Mouse (Mus musculus) mesoderm, embryonic 11.5 days (tissue): Measurements from ENCODE around the gene Prkch.

Source experiments
- DNase-seq: peaks from one replicate; pipeline ENCODE4 v3.0.0-alpha.2; 2012; ENCODE audit warnings: low read depth, low spot score

The Prkch gene

DNA sequence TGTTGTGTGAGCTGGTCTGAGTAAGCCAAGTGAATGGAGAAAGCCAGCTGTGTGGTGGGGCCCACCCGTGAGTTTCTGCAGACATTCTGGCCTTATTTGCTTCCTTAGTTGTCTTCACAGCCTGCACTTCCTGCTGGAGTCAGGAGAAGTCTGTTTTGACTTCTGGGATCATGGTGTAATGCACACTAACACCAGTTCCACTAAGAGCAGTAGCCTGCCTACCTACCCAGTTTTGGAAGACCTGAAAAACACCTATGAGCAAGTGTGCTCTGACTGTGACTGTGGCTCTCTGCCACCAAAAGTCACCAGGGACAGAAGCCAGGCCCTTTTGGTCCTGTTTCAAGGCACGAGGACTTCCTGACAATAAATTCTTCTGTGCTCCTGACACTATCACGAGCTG is 216.3 kb downstream of the Prkch start:
- DNase-seq: no peak

DNA sequence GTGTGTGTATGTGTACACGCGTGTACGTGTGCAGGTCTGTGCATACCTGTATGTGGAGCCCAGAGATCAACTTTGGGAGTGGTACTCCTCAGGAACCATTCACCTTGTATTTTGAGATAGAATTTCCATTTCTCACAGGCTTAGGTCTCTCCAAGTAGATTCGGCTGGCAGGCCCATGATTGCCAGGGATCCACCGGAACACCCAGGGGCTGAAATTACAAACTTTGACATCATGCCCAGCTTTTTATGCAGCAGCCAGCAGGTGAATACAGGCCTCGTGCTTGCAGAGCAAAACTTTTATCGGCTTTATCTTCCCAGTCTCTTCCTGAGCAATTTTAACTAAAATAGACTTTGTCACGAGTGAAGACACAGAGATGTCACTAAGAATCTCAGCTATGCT is 217.2 kb downstream of the Prkch start:
- DNase-seq: no peak

DNA sequence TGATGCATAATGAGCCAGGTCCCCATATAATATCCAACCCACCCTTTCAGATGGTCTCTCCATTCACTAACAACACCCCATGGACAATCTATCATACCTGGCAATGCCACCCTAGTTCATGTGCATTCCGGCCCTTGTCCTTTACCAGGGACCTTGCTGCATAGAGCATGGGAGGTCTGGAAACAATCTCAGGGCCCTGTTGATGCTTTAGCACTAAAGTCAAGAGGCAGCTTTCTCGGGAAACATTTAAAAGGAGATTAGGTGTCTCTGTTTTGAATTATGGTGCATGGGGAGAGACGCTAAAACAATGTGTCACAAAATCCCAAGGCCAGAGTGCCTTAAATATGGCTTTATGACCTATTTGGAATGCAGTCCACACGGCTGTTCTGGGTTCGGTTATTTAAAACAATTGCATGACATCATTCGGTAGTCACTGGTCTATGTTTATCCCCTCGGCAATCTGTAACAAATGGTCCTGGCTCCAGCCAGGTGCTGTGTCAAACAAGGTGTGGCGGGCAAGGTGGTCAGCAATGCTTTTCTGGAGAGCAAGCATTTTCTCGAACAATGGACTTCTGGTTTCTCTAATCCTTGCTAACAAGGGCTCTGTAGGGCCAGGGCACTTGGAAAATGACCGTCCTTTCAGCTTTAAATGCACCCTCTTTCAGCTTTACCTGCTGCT is 217.9 kb downstream of the Prkch start:
- no peak for DNase-seq

DNA sequence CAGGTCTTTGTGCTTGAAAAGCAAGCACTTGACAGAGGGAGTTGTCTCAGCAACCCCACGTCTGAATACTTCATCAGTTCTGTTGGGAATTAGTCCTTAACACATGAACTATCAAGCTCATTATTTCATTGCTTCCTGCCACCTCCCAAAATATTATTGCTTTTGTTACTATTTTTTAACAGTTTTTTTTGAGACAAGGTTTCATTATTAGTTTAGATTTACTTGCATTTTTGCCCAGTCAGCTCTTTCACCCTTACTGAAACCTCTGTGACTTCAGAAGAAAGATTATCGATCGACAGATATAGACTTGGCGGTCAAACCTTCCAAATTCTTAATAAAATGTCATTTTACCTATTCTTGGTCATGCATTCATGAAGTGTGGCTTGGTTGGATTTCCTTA is 219.3 kb downstream of the Prkch start:
- DNase-seq: no peak

DNA sequence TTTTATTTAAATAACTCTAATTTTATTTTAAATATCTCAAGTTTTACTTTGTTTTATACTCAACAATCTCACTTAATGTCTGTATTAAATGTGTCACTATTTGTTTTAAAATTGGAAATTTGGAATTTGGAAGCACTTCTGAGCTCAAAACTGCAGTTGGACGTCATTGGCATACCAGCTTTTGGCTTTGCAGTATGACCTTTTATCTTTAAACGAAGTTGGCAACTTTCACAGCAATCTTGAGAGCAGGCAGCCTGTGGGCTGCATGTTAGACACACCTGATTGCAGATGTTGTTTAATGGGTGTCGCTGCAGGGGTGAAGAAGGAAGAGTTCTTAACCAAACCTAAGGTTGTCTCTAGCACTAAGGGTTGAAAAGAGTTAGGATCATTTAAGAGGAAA is 220.9 kb downstream of the Prkch start:
- no peak for DNase-seq

DNA sequence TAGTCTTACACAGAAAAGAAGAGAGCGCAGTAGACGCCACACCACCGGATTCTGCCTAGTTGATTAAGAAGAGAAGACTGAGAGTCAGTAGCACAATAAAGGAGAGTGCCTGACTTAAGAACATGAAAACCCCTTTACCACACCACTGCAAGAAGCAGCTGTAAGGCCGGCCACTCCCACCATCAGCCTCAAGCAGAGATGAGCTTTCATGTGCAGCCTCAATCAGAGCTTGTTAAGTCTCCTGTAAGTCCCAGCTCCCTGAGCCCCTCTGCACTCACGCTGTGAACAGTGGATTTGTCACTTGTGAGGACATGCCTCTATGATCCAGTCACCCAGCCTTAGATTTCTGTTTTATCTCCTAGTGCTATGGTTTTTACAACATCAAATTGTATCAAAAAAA is 221.4 kb downstream of the Prkch start:
- no peak for DNase-seq

DNA sequence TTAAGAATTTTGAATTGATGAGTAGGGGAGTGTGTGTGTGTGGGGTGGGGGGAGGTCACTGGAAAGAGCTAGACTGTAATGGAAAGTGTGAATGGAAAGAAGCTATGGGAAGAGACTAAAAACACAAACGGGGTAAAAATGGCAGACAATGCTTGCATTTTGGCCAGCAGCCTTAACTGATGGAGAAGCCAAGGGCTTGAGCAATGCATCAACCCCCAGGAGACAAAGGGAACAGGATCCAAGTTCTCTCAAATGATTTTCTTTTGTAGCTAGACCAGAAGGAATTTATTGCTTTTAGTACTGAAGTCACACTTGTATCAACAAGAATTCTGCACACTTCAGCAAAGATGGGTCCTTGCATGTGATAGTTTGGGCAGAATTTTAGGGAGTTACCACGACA is 222.6 kb downstream of the Prkch start:
- no peak for DNase-seq

DNA sequence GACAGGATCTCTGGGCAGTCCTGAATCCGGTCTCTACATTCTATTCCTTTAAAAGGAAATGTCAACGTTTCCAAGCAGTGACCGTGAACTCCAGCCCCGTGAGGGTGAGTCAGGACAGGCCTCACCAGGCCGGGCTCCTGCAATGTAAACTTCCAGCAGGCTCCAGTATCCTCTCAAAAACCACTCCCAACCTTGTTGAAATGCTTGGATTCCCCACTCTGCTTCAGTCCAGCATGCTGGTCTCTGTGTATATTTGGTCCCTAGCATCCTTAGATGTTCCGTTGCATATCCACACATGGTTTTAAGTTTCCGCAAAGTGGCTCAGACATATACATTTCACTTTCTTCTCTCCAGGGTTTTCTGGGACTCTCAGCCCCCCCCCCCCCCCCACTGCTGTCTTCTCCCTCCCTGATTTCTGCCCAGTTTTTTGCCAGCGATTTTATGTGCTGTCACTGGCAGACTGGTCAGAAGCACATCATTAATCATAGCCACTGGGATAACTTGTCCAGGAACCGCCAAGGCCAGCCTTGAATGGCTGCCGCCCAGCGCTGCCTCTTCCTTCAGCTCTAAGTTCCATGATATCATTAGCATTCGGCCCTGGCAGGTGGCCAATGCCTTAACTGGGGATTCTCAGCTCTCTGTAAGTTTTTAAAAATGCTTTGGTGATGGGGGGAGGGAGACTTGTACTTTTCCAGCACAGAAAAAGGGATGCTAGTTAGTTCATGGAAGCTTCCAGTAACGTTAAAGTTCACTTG is 225.6 kb downstream of the Prkch start:
- DNase-seq: peak; percentile 61

DNA sequence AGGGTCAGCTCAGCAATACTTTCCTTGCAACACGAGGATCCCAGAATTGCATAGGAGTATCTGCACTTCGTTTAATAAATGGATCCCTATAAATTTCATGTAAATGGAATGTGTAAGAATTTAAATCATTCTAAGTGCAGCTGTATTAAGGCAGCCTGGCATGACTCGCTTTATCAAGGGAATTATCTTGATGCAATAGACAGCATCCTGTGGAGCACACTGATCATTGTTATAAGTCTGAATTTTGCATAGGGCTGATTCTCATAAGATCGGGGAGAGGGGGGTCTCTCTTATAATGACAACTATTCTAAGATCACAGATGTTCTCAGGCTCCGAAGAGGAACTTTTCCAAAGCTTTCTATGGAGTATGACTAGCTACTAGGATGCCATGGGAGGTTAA is 226.3 kb downstream of the Prkch start:
- DNase-seq: no peak

DNA sequence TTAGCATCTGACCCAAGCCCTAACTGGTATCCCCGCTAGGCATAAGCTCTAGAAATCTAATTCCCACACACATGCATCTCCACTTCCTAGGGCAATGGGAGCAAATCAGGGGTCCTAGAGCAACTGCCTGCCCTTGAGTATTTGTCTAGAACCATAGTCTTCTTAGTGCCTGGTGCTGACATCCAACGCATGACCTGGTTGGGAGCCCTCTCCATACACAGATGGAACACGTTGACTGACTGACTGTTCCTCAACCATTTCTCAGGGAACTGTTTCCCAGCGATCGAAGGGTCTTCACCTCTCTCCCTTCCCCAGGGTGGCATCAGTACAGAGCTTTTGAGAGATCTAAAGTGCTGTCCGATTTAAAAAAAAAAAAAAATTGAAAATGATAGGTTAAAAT is 227.6 kb downstream of the Prkch start:
- DNase-seq: no peak

DNA sequence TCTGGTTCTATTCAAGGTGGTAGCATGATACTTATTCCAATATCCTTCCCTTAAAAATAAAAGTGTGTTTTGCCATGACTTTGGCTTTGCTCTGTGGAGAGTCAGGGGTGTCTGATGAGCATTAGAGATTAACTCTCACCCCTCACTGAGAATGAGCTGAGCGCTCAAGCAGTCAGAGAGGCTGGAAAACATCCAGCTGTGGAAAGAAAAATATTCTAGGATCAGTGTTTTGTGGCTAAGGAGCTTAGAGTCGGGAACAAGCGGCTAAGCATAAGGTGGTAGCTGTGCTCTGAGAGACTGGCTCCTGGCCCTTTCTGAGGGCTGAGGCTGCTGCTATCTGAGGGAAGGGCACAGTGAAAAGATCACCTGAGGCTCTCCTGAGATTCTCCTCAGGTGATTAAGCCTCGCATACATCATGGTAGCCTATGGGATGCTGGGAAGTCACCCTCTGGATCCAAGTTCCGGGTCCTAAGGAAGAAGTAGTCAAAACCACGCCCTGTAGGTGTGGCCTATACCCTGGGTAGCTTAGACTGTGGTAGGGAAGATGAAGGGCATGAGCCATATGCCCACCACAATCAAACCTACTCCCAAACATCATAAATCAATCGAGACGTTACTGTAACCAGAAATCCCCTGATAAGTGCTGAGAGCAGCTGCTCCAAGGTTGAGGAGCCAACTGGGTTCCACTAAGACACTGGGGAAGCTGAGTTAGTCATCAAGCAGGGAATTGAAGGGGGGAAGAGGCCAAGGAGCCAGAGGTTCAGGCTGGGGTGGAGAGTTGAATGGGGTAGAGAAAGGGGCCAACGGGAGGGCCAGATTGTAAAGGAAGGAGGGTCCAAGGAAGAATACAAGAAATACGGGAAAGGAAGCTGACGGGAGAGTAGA is 228.7 kb downstream of the Prkch start:
- no peak for DNase-seq

DNA sequence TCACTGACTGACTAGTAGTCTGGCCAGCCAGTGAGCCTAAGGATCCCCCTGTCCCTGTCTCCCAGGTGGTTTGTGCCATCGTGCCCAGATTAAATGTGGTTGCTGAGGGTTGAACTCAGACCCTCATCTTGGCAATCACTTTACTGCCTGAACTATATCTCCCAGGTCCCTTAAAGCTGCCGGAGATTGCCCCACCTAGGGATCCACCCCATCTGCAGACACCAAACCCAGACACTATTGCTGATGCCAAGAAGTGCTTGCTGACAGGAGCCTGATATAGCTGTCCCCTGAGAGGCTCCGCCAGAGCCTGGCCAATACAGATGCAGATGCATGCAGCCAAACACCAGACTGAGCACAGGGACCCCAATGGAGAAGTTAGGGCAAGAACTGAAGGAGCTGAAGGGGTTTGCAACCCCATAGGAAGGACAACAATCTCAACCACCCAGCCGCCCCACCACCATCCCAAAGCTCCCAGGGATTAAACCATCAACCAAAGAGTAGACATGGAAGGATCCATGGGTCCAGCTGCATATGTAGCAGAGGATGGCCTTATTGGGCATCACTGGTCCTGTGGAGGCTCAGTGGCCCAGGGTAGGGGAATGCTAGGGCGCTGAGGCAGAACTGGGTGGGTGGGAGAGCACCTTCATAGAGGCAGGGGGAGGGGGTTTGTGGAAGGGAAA is 229.6 kb downstream of the Prkch start:
- no peak for DNase-seq

DNA sequence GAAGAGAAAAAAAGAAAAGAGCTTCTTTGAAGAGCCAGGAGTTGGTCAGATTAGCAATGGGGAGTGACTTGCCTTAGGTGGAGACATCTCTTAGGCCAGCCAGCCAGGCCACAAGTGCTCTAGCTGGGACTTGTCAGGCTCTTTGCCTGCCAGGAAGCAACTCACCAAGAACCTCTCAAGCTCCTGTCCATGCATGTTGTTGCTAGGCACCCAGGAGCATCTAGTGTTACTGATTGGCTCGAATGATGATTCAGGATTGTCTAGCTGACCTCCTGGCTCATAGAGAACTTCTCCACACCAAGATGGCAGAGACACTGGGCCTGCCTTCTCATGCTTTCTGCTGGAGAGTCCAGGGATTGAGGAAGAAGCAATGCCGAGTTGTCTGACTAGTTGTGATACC is 230.3 kb downstream of the Prkch start:
- no peak for DNase-seq

DNA sequence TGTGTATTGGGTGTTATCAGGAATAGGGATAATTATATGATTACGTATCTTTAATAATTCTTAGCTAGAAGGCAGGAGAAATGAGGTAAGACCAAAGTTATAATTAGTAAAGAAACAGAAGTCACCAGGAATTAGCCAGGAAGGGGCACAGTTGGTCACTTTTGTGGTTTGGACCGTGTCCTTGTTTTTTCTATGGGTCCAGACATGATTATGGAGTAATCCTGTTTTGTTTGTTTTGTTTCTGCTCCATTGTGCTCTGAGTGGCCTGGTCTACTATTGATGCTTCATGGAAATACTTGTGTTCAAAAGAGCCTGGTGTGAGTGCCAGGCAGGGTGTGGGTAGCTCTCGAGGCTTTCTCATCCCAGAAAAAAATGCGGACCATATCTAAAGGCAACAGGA is 230.9 kb downstream of the Prkch start:
- DNase-seq: no peak

DNA sequence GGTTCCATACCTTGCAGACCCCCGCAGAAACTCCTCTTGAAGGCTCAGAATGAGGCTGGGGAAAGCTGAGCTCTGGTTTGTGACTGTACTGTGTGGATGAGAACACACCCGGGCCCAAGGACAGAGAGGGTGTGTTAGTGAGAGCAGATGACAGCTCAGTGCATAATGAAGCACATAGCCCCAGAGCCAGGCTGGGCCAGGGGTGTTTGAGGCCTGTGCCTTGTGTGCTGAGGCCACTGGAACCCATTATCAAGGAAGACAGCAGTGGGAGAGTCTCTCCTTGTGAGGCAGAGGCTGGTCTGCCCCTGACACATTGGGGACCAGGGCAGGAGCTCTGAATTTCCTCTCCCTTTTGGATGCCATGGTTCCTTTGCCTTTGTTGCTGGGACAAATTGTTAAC is 231.3 kb downstream of the Prkch start:
- no peak for DNase-seq

DNA sequence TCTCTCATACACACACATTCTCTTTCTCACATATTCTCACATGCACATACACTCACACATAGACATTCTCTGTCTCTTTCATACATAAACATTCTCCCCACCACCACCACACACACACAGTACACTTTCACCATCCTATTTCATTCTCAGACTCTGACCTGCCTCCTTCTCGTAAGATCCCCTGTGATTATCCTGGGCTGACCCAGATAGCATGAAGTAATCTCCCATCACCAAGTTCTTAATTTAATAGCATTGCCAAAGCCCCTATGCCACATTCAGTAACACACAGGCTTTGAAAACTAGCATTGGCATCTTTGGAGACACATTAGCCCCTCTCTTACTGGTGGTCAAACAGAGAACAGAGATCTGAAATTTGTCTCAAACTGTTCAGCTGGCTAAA is 232.3 kb downstream of the Prkch start:
- no peak for DNase-seq

DNA sequence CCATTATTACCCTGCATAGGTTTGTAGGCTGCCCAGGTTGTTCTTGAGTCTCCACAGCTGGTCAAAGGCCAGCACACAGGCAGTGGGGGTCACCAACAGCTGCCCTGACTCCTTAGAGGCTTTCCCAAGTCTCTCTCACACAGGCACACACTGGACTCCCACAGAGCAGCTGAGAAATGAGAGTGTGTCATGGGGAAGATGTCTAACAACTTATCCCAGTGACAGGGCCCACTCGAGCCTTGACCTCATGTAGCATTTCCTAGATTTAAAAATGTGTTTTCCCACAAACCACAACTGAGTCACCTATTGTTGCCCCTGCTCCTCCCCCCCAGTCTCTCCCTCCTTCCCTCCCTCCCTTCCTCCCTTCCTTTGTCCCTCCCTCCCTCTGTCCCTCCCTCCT is 234.2 kb downstream of the Prkch start:
- DNase-seq: no peak

DNA sequence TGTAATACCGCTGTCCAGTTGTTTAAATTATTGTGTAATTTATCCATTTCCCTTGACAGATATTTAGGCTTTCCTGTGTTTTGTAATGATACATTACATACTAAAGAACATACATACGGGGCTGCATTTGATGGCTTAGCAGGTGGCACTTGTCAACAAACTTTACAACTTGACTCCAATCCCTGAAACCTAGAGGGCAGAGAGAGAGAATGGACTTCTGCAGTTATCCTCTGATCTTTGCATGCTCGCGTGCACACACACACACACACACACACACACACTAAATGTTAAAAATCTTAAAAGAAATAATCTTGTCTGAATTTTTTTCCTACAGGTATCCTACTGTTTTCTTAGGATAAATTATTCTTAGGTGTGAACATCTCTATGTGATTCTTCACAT is 236.6 kb downstream of the Prkch start:
- no peak for DNase-seq

DNA sequence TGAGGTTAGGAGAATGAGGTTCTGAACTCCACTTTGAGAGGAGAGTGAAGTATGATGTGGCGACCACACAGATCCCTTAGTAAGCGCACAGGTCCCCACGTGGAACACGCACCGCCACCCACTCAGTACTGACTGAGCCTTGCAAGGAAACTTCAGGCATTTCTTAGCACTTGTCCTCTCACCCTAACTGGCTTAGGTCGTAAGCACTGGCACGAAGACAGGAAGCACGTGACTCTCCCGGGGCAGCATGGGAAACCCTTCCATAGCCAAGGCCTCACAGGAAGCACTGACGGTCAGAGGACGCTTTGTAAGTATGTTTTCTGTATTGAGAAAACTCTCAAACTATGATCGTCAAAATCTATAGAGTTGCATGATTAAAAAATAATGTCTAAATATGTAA is 237.7 kb downstream of the Prkch start:
- no peak for DNase-seq

DNA sequence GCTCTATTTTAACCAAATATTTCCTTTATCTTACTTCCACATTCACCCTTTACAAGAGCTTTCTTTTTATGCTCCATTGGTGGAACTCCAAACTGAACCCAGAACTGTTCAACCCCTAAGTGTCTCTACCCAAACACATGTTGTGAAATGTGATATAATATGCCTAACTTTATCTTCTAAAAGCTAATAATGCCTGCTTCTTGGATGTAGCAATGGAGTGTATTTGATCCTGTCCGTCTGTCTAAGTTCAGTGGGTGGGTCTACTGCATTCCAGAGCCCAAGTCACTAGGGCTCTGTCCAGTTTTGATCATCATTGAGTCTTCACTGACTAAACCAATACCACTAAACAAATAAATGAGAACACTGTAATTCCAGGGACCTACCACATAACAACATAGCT is 240.2 kb downstream of the Prkch start:
- no peak for DNase-seq
